In the genomic region with DNA sequence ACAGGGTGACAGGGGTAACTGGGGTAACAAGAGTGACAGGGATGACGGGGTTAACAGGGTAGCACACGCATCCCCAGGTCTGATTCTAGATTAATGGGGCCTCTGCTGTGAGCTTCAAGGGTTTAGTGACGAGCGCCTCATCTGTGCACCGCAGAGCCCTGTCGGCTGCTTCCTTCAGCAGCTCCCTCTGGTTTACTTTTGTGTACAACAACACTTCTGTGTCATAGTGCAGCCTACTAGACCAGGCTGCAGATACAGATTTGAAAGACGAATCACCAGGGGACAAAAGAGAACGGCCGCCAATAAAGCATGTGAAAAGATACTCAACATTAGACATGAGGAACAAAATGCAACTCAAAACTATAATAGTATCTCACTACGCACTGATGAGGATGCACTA, we compare ENCODE assay signal across 13 mouse cellular contexts.
"Had no signal": no experiment of that assay in that cellular context is flagged by ENCODE, and none has a peak within 500 bp of the region (broad histone marks: within the 10 kb centered on the region; RNA-seq: fewer than 3 reads in every experiment).

No protein-coding gene starts in this region.

- H3K4me3 ChIP-seq: liver, embryonic 12.5 days; liver, embryonic 15.5 days had no signal

- H3K27ac ChIP-seq: hindbrain, postnatal 0 days; kidney, postnatal 0 days; liver, embryonic 12.5 days; liver, embryonic 15.5 days had no signal

- ATAC-seq: hindbrain, postnatal 0 days; inflammation-experienced regulatory T-cells, adult 6 months; liver, embryonic 12.5 days had no signal

- H3K4me2 ChIP-seq: liver, embryonic 12.5 days; liver, embryonic 15.5 days; midbrain, embryonic 11.5 days had no signal

- H3K9ac ChIP-seq: liver, embryonic 12.5 days; liver, embryonic 15.5 days had no signal

- H3K36me3 ChIP-seq: liver, embryonic 12.5 days; liver, embryonic 15.5 days had no signal

- H3K9me3 ChIP-seq: liver, embryonic 12.5 days; liver, embryonic 15.5 days had no signal

- DNase-seq: kidney, postnatal 36 days; liver; lung, adult 18-20 months; lung, postnatal 10 days; lung, postnatal 36 days; midbrain, embryonic 14.5 days; thymus, postnatal 36 days had no signal

- H3K4me1 ChIP-seq: liver, embryonic 12.5 days; liver, embryonic 15.5 days had no signal

- H3K27me3 ChIP-seq: liver, embryonic 12.5 days; liver, embryonic 15.5 days had no signal
